Mouse (Mus musculus) ovary, adult 10 weeks (tissue): Measurements from ENCODE around the gene Ice1. TPM values are rescaled to one million over a fixed set of nuclear protein-coding genes. Genes with fewer than 3 reads are reported as not detected.

ENCODE experiments used
- polyA plus RNA-seq: library from polyadenylated mRNA; stranded (reverse); fragments of 350-450 nt; fragmentation: Illumina TruSeq; extraction: RNeasy Lipid Tissue Mini Kit (QIAGEN cat#74804); gene quantifications from one replicate; pipeline ENCODE4 v1.2.3, GENCODE M21; 2014

Gene Ice1
- 39.9 TPM for polyA plus RNA-seq

GRCm38 (mm10) chr13:70637282-70637661 is at the start of gene Ice1:
TSS of gene Ice1 (minus strand) at chr13:70637634.

Other genes with a start within 250 kb of the Ice1 start
- gene Adamts16, start 204.2 kb upstream of the Ice1 start, polyA plus RNA-seq = 0.51 TPM